Mouse (Mus musculus) T-helper 2 cell (primary cell): ENCODE data around the gene Tctn1.
"Not testable (repeated sequence)": the region's sequence is repeated elsewhere in the genome, so short reads cannot be mapped to it uniquely, and the experiment has no call there.

Experiments used
- in situ Hi-C: fragments of 300-600 bp; cut with MboI, MseI; formaldehyde crosslinking; loops from one replicate; pipeline ENCODE4 v1.15.1; 2025; ENCODE audit warnings: high pct_unique_total_duplicates

Tctn1 gene

DNA sequence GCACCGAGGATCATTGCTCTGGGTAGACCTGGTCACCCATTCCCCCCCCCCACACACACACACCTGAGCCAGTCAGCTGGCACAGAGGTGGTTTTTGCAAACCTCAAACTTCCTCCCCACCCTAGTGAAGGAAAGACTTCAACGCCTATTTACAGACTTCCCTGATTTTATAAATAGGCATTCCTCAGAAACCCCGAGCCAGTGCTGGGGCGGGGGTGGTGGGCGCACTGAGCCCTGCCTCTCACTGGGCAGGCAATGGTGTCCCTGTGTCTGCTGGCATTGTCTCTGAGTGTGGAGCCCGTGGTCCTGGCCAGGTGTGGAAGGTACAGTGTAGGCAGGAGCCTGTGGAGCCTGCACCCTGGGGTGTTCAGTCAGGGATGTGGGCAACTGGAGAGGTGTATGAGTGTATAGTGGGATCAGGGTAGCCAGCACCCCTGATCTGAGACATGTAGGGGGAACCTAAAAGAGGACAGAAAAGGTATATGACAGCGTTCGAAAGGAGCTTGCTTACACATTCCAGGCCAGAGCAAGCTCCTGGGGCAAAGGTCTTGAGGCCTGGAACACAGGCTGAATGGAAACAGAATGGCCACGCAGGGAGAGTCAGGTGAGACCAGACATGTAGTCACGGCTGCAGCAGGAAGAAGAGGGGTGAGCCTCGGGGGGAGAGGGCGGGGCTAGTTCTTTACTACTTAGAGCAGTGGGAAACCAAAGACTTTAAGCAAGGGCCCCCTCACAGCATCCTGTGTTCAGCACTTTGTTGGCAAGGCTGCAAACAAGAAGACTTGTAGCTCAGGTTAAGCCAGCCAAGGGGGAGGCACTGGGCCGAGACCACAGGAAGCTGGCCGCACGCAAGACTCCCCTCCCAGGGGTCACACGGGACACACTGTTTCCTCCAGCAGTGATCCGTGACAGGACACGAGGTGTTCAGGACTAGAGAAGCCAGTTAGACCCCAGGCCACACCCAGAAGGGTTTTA lies 44.3 kb downstream of the Tctn1 start:
- in situ Hi-C loops = no loop called here

- in situ Hi-C loops = no loop called here
Measured at GRCm38 (mm10) chr5:122218928-122219327, 45.3 kb downstream of the Tctn1 start.

DNA sequence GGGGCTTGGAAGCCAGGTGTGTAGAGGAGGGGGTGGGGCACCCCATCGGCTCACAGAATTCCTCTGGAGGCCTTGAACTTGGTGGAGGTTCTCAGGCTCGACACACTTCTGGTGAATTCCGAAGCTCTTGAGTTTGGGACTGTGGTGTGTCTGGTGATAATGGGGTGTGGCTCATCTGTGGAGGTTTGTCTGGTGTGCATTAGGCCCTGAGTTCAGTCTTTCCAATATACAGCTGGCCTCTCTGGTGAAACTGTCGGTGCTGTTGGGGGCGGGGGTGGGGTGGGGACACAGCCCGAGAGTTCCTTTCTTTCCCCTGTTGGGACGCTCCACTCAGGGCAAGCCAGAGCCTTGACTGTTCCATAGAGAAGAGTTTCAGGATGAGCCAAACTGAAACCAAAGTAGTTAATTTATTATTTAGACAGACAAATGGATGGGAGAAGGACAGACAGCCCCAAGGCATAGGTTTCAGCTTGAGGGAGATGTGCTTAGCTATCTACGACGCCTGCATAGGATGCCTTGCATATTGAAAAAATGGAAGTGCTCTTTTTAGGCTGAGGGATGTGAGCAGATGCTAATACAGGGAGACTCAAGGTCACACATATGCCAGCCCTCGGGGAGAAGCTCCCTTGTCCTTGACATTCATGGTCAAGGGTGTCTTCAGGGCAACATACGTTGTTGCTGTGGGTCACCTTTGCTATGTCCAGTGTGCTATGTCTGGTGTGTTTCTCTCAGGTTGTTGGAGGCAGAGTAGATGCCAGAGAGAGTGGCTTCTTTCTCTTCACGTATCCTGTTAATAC lies 46.0 kb downstream of the Tctn1 start:
- in situ Hi-C loops = no loop called here

GRCm38 (mm10) chr5:122217636-122218035 lies 46.6 kb downstream of the Tctn1 start:
- in situ Hi-C loops = no loop called here

DNA sequence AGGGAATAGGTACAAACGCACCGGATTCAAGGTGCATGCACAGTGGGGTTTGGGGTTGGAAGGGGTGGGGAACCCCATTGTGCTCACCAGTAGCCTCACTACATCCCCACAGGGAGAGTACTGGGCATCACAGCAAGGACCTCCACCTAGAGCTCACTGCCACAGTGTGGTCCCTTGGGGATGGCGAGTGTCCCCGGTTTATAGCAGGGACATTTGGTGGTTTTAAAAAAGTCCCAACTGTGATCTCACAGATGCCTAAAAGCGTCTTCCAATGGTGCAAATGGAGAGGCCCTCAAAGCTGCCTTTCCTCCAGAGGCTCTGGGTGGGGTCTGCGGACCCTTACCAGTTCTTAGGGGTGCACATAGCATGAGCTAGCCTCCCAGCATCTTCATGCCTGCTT lies 50.4 kb downstream of the Tctn1 start:
- in situ Hi-C loops = no loop called here

DNA sequence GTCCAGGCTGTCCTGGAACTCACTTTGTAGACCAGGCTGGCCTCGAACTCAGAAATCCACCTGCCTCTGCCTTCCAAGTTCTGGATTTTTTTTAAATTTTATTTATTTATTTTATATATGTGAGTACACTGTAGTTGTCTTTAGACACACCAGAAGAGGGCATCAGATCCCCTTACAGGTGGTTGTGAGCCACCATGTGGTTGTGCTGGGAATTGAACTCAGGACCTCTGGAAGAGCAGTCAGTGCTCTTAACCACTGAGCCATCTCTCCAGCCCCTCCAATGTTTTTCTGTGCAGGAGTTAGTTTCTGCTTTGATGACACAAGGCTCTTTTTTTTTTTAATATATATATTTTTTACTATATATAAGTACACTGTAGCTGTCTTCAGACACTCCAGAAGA lies 51.4 kb downstream of the Tctn1 start:
- in situ Hi-C loops = not testable (repeated sequence)

GRCm38 (mm10) chr5:122212125-122212524 lies 52.1 kb downstream of the Tctn1 start:
- in situ Hi-C loops = no loop called here

- in situ Hi-C loops = no loop called here
Measured at GRCm38 (mm10) chr5:122210890-122211289, 53.4 kb downstream of the Tctn1 start.

GRCm38 (mm10) chr5:122209591-122210368 lies 54.5 kb downstream of the Tctn1 start:
- in situ Hi-C loops = no loop called here

DNA sequence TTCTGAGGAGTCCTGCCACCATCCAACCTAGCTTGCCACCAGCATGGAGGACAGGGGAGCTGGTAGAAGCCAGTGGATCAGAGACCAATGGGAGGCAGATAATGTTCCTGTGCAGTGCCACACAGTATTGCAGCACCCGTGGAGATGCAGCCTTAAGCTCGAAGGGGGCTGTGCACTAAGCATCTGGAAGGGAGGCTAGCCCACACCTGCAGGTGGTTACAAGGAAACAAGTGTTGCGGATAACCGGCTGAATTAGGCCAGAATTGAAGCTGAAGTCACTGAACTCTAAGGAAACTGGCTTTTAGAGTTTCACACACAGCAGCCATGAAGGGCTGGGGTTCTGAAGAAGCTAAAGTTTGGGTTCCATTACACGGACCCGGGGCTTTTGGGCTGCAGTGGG lies 55.4 kb downstream of the Tctn1 start:
- in situ Hi-C loops = no loop called here

DNA sequence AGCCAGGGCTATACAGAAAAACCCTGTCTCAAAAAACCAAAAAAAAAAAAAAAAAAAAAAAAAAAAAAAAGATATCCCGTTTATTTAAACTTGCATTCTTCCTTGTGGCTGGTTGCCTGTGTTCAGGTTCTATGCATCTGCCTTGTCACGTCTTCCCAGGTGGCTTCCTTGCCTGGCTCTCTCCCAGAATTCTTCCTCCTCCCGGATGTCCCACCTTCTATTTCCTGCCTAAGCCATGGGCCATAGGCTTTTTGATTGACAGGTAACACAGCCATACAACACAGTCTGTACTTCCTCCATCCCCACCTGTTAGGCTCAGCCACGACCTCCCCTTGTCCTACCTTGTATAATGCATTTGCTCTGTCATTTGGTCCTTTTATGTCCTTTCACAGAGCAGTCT lies 57.8 kb downstream of the Tctn1 start, which contains the start of gene Hvcn1:
Gene Hvcn1, plus strand, starts transcription at position 330 of the 400 bp plus-strand sequence.
- in situ Hi-C loops = no loop called here

GRCm38 (mm10) chr5:122204180-122204579 lies 60.1 kb downstream of the Tctn1 start:
- in situ Hi-C loops = no loop called here

DNA sequence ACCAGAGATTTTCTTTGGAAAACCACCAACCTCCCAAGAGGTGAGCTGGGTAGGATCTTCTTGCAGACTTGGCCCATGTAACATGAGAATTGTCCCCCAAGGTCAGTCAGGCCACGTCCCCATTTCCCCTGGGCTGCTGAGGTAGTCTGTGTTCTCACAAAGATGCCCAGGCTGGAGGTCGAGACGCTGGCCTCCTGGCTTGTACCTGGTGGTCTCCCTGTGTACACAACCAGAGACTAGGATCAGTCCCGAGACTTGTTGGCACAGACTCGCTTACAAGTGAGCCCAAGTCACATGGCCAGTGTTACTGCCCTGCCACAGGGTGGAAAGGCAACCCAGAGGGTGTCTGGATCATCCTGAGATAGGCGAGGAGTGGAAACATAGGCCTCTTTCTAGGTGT lies 62.4 kb downstream of the Tctn1 start:
- in situ Hi-C loops = no loop called here

DNA sequence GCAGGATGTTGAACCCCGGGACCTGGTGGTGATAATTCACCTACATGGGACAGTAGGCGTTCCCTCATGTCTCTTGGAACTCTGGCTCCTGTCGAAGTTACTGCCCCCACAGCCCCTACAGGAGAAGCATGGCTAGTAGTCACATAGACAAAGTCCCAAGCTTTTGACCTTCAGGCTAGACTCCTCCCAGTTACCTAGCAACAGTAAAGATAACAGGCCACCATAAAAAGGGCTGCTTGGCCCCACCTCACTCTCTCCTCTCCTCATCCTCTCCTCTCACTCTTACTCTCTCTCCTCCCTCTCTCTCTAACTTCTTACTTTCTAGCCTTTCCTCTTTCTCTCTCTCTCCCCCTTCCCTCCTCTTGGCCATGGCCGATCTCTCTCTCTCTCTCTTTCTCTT lies 63.4 kb downstream of the Tctn1 start:
- in situ Hi-C loops = no loop called here

GRCm38 (mm10) chr5:122192347-122192746 lies 71.9 kb downstream of the Tctn1 start:
- in situ Hi-C loops = no loop called here

- in situ Hi-C loops = no loop called here
Measured at GRCm38 (mm10) chr5:122191269-122192063, 72.8 kb downstream of the Tctn1 start.

DNA sequence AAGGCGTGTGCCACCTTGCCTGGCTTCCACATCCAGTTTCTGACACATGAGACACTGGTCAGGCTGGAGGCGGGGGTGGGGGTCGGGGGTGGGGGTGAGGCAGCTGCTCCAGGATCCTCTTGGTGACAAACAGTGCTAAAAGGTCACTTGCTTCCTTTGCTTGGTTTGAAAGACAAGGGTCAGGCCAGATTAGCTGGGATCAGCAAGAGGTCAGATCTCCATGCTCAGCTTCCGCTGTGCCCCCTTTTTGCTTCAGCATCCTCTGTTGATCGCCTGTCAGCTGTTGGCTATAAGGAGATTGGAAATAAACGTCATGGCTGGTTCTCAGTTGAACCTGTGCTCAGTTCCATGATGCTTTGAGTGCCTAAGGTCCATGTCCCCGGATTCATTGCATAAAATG lies 73.8 kb downstream of the Tctn1 start:
- in situ Hi-C loops = no loop called here

DNA sequence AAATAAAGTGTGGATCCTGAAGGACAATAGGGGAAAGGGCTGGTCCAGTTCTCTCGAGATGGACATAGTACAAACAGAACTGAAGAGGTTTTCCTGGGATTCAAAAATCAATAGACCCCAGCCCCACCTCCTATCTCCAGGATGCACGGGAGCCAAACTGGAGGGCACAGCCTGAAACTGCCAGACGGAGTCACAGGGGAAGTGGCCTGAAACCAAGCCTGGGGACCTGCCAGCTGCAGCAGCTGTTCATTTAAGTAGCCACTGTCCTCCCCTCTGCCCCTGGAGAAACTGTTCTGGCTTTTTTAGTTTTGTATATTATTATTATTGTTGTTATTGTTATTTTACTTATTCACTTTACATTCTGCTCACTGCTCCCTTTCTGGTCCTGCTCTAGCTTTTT lies 75.1 kb downstream of the Tctn1 start:
- in situ Hi-C loops = no loop called here
